Mouse (Mus musculus): Measurements from ENCODE around the gene Prkch.

DNA sequence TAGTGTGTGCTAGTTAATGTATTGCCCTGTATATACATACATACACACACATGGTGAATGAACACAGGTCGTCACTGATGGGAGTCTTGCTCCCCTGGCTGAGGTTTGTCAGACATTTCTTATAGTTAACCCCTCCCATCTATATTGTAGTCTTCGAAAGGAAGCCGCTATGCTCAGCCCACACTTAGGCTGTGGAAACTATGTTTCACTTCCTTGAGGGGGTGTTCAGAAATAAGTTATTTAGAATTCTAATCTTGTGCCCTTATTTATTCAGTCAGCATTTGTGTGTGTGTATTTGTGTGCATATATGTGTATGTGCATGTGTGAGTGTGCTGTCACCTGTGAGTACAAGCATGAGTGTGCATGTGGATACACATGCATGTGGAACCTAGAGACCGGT, 49.1 kb downstream of the Prkch start:
- no peak for TF ChIP-seq POLR2A (IDR thresholded peaks at IDR 0.05; ENCODE audit: control insufficient read depth, extremely low read depth, insufficient read depth, low read length, poor library complexity)
- no peak for TF ChIP-seq CTCF (IDR thresholded peaks at IDR 0.05; ENCODE audit: borderline replicate concordance, control insufficient read depth, extremely low read depth, insufficient read depth, low read length, poor library complexity)

Measured in thymus, adult 2 months (tissue).